Mouse (Mus musculus) right cerebral cortex, adult 18-20 months (tissue): ENCODE results near the gene 1810049J17Rik.
"Not testable (repeated sequence)": the region's sequence is repeated elsewhere in the genome, so short reads cannot be mapped to it uniquely, and the experiment has no call there.

ENCODE experiments used
- DNase-seq: peaks from one replicate; pipeline ENCODE4 v3.0.0; 2022; ENCODE audit warnings: mixed read lengths

The 1810049J17Rik gene

DNA sequence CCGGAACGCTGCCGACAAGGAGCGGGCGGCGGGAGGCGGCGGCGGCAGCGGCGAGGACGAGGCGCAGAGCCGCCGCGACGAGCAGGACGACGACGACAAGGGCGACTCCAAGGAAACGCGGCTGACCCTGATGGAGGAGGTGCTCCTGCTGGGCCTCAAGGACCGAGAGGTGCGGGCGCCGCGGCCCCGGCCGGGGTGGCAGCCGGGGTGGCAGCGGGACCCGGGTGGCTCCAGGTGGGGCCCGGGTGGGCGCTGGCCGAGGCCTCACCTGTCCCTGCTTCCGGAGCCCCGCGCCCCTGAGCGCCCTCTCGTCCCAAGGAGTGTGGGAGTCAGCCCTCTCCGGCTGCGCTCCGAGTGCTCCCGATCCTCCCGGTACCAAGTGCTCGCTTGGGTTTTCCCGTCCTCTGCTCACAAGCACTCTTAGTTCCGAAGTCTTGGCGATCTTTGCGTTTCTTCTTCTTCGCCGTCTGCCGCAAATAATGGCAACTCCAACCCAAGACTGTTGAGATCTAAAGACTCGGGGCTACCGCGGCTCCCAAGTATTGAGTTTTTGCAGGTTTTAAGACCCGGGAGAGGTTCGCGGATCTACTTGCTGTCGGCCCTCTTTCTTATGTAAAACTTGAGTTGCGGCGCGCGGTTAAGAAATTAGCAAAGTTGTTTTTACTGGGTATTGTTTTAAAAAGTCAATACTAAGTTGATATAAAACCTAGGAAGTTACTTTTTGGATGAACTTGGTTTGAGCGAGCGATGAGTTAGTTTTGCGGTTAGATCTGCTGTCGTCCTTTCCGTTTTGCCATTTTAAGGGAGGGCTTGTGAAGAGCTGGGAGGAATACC is at the start of gene 1810049J17Rik:
Gene 1810049J17Rik (minus strand): TSS at position 112 of the 834 bp plus-strand sequence.
- peak; percentile 47 for DNase-seq

DNA sequence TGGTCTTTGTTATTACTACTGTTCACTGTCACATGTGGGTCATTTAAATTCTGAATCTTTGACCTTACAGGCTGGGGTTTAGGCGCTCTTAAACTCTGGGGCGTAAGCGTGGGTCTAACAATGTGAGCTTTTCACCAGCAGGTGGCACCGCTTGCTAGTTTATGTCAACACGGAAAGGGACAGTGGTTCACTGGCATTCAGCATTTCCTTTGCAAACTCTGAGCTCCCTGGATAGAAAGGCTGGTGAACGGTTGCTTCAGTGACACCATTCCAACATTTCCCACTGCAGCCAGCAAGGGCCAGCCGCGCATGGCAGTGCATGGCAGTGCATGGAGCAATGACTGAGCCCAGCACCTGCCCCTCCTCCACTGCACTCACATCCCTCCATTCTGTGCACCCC is 49.5 kb upstream of the 1810049J17Rik start:
- DNase-seq: peak; percentile 79

DNA sequence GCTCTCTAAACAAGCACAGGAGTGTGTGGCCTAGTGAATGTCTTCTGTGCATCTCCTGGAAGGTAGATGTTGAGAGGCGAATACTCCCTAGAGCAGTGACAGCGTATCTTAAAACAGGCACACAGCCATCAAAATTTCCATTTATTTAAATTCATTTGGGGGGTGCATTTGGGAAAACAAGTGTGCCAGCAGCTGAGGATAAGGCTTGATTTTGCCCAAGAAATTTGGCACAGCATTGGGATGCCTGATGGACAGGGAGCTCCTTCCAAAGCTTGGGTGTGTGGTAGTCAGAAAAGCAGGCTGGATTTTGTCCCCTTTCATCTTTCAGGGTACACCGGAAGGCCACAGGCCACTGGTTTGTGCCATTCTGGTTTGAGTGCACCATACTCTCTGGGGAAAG is 48.4 kb upstream of the 1810049J17Rik start:
- no peak for DNase-seq

DNA sequence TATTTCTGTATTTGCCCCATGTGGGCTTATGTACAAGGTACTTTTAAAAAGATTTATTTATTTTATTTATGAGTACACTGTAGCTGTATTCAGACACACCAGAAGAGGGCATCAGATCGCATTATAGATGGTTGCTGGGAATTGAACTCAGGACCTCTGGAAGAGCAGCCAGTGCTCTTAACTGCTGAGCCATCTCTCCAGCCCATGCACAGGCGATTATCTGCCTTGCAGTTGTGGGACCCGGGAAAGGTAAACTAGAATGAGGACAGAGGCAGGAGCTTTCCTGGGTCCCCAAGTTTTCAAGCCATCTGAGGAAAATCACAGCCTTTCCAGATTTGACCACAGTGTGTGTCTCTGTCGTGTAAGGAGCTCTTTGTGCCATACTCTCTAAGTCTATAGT is 47.2 kb upstream of the 1810049J17Rik start:
- DNase-seq: no peak

DNA sequence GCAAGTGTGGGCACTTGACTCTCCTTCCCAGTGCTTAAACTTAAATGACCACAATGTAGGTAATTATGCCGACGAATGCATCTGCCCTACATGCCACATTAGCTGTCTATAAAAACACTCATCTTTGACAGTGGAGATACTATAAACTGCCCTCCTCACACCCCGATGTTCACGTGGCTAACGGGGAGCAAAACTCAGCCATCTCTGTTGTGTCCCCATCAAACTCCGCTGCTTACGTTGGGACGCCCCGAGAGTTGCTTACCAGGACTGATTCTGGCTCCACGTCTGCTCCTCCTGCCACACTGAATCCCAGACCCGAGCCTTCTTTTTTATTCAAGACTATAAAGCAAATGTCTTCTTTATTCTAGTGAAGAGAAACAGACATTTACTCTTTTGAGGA is 46.7 kb upstream of the 1810049J17Rik start:
- no peak for DNase-seq

DNA sequence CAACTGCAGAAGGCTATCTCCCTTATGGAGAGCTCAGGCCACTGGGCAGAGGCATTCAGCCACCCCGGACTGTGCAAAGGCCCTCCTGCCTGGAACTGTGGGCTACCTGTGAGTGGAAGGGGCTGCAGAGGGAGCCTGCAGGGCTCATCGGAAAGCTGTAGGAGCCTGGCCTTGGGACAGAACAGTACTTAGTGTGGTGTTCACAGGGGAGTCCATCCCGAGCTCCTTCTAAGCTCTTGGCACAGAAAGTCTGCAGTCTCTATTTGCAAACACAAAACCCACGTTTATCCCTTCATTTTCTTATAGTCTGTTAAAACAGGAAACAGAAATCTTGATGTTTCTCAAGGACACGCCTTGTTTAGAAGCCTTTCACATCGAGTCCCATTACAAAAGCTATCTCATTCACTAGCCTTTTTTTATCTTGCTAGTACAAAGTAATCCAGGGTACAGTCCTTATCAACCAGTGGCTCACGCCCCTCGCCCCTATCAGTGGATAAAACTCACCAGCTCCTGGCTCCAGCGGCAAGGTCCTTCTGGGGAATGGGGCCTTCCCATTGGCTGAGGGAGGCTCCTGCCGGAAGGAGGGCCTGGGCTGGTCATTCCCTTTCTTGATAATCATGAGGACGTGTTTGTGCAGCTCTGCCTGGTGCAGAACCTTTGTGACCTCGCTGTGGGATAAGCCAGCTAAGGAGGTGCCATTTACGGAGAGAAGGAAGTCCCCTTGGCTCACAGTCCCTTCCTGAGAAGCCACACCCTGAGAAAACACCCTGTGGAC is 45.8 kb upstream of the 1810049J17Rik start:
- no peak for DNase-seq

DNA sequence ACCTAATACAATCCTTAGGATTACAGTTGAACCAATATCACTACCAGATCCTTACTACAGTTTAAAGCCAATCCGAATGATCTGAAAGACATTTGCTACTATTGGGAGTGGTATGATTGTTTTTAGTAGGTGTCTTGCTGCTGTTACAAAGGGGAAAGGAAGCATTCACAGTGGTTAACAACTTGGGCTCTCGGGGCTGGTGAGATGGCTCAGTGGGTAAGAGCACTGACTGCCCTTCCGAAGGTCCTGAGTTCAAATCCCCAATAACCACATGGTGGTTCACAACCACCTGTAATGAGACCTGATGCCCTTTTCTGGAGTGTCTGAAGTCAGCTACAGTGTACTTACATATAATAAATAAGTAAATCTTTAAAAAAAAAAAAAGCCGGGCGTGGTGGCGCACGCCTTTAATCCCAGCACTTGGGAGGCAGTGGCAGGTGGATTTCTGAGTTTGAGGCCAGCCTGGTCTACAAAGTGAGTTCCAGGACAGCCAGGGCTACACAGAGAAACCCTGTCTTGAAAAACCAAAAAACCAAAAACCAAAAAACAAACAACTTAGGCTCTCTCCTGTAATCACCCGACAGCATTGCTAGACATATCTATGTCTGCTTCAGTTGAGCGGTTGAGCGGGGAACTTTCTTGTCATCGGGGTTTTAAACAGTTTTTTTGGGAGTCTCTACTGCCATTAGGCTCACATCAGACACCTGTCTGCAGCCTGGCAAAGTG is 45.0 kb upstream of the 1810049J17Rik start:
- DNase-seq: not testable (repeated sequence)

DNA sequence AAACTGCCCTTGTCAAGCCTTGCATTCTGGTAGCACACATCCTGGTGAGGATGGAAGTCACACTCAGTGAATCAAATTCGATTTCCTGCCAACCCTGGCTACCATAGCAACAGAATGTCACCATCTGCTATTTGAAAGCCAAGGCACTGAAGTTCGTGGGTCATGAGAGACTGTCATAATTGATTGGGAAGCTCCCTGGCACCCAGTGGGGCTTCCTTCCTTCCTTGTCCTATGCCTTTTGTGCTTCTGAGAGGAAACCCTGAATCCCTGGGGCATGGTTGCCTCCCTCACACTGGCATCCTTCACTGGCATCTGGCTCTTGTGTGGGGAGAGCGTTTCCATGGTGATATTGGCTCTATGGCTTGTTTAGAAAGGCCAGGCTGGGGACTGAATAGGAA is 44.4 kb upstream of the 1810049J17Rik start:
- peak; percentile 58 for DNase-seq

DNA sequence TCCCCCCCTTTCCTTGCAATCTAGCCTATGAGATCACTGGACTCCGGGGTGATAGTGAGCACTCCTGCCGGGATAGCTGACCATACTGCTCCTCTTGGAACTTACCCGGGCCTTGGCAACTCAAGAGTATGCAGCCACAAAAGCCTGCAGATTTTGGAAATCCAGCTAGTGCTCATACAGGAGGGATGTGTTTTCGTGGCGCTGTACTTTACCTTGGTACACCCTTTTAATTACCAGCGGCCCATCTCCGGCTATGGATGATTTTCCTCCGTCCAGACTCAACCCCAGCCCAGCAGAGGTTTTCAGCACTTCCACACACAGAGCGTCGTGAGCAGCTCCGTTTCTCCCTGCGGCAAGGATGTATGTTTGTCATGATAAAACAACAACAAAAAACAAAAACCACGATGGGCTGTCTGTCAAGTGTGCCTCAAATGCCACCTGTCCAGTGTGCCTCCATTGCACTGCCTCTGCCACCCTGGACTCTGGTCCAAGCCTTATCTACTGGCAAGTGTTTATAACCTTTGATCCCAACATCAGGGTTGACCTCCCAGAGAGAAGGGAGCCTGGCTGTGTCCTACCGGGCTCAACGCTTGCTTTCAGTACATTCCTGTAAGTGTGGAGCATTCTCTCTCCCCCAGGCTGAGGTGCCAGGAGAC is 43.8 kb upstream of the 1810049J17Rik start:
- DNase-seq: no peak

DNA sequence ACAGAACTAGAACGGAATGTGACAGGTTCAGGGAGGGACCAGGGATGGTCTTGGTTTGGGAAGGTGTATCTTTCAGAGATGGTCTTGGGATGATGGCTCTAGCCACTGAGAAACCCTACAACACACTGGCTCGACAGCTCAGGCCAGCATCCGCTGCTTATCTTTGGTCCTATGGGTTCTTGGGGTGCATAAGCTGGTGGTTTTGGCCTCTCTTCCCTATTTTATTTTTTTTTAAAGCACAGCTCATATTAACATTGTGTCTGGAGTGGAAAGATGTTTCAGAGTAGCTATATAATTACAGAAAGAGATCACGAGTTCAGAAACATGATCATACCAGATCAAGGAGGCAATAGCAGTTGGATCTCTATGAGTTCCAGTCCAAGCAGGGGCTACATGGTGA is 42.4 kb upstream of the 1810049J17Rik start:
- no peak for DNase-seq

DNA sequence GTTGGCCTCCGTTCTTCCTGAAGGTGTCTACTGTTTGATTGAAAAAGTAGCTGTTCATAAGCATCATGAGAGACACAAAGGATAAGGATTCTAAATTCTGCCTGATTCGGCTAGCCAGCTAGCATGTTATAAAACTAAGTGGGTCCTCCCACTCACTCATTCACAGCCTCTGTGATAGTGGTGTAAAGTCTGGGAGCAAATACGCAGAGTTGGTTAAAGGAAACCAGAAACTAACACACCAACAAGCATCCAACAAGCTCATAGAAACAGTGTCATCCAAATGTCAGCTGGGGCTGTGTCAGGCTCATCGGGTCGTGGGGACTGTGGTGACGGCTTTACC is 41.0 kb upstream of the 1810049J17Rik start:
- DNase-seq: peak; percentile 63

DNA sequence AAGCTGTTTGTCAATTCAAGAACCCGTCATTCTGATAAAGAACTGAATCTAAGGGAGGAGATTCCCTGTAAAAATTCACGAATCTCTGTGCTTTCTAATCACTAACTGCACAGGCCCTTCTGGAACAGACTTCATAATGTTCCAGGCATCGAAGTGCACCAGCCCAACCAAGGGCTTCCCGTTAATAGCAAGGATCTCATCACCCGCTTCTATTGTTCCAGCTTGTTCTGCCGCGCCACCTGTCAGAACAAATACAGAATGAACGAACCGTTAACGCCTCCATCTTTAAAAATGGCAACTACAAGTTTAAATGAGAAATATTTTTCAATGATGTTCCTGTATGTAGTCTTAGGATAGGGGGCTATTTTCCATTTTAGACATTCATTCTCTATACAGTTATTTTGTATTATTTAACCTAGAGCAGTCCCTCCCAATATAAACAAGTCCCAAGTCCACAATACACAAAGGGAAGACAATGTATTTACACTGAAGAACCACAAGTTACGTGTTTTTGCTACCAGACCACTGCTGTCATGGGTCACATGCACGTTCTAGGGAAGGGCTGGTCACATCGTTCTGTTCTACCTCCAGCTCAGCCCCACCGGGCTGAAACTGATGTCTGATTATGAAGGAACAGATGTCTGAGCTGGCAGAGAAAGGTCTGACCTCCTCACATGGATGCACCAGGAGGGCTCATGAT is 40.5 kb upstream of the 1810049J17Rik start:
- no peak for DNase-seq

DNA sequence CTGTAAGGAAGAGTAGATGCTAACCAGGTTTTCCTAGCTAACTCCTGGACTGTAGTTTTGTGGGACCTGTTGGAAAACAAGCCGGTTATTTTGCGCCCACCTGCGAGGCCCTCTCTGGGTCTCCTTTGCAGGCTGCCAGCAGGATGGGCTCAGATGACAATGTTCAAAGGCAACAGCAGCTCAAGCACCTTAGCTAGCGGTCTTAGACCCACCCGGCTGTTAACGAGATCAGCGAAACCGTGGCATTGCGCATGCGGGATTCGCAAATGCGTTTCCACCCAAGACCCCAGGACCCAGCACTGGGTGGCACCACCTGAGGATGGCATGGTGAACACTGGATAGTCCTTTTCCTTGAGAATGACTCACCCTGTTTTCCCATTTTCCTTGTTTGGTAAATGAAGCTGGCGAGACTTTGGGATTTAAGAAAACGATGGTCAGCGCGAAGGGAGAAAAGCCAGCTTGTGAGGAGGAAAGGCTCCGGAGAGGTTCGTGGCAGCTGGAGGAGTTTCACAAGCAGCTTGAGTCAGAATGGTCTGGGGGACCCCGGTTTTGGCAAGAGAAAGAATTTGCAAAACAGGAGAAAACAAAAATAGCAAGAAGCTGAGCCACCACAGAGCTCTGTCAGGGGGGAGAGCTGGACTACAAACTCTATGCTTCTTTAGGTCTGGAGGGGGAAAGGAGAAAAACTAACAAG is 39.0 kb upstream of the 1810049J17Rik start:
- DNase-seq: no peak

DNA sequence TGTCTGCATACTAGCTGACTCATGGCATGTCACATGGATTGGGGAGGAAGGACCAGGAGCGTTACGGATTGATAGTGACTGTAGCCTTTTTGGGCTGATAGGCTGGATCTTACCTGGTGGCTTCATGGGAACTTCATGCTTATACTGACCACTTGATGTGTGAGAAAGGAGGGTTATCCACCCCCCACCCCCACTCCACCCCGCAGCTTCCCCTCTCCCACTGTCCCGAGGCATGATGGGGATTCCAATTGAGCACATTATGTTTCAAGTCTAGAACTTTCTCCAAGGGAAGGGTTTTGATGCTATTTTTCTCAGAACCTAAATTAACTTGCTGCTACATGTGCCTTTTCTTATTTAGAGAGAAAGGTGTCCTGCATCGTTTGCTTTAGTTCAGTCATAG is 36.7 kb upstream of the 1810049J17Rik start:
- no peak for DNase-seq

DNA sequence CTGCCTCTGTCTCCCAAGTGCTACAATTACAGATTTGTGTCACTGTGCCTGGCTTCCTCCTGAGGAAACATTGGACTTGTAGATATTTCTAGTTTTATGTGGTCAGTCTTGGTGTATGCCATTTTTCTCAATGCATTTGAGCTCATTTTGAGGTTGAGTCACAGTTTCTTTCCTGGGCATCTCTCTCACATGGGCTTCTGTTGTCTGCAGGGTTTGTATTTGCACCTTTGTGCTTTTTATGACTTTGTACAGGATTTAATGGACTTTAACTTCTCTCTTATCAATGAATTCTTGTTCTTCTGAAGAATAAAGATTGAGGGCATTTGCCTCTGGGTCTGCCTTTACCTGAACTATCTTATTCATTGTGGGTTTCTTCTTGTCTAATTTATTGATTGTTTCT is 35.8 kb upstream of the 1810049J17Rik start:
- DNase-seq: no peak

DNA sequence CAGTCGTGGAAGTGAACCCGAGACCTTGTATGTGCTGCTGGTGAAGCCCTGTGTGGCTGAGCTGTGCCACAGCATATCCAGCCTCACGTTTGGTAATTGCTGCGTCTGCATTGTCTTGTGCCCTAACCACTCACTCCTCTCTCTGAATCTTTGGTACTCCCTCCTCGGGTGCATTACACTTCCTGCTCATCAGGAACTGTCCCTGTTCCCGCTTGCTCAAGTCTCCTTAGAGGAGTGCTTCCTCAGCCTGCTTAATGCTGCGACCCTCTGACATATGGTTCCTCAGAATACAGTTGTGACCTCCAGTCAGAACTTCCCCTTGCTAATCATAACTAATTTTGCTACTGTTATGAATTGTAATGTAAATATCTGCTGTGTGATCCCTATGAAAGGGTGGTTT is 34.2 kb upstream of the 1810049J17Rik start:
- DNase-seq: no peak

DNA sequence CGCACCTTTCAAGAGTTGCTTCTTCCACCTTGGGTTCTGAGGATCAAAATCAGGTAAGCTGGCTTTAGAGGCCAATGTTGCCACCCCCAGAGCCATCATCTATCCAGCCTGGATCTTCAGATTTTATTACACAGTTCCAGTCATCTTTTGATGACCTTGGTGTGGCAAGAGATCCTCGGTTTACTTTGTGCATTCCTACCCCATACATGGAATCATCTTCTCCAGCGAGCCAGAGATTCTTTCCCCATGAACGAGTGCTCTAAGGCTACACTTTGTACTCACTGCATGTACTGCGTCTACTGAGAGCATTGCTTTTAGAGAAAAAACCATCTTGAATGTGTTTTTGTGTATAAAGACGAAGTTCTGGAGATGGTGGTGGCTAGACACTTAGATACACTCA is 33.6 kb upstream of the 1810049J17Rik start:
- DNase-seq: no peak

DNA sequence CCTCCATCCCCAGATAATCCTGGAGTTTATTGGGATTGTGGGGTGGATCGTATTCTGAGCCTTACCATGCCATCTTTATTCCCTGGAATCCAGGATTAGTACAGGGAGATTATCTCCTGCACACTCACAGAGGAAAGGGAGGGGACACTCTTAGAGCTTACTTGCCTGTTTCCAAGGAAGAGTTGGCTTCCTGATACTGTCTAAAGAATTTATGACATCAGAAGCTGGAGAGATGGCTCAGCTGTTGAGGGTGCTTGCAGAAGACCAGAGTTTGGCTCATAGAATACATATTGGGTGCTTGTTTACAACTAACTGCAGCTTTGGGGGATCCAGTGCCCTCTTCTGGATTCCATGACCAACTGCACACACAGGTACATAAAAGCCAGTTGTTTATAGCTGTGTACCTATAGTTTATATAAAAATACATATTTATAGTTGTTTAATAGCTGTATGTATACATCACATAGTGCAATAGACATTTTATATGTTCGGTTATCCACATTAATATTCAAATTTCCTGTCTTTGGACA is 32.6 kb upstream of the 1810049J17Rik start:
- no peak for DNase-seq

DNA sequence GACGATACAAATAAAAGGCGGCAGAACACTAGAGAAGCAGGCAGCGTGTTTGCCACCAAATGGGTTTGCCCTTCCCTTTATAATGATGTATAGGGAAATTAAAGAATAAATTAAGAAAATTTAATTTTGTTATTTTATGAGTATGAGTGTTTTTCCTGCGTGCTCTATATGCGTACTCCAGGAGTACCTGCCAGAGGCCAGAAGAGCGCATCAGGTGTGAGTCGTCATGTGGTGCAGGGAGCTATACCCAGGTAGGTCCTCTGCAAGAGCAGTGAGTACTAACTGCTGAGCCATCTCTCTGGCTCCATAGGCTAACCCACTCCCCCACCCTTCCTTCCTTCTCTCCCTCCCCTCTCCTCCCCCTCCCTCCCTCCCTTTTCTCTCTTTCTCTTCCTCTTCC is 29.8 kb upstream of the 1810049J17Rik start:
- DNase-seq: no peak

DNA sequence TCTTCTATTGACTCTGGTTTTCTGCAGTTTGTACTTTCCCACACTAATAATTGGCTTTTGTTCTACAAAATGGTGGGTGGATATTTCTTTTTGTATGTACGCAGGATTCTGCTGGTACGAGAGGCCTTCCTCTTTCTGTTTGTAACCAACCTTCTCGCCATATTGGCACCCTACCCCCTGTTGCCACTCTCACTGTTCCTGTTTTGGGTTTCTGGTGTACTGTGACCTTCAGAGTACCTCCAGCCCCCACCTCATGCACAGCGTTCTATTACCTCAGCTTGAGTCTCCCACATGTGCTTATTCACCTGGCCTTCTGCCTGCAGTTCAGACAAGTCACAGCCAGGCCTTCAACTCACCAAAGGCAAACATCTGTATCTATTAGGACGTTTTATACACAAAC is 28.1 kb upstream of the 1810049J17Rik start:
- DNase-seq: no peak

DNA sequence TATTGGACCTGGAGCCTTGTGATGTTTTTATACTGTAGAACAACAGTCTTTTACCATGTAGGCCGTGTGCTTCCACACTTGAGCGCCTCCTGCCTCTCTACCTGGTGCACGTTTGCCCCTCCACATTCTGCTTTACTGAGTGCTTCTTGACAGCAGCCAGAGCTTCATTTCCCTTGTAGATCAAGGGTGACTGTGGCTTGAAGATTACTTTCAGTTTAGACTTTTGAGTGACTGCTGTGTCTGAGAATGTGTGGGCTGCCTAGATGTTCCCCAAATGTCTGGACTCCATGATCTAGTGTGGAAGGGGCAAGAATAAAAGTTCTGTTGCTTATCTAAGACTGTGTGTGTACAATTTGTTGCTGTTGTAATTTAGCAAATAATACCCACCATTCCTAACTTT is 27.3 kb upstream of the 1810049J17Rik start:
- DNase-seq: no peak

DNA sequence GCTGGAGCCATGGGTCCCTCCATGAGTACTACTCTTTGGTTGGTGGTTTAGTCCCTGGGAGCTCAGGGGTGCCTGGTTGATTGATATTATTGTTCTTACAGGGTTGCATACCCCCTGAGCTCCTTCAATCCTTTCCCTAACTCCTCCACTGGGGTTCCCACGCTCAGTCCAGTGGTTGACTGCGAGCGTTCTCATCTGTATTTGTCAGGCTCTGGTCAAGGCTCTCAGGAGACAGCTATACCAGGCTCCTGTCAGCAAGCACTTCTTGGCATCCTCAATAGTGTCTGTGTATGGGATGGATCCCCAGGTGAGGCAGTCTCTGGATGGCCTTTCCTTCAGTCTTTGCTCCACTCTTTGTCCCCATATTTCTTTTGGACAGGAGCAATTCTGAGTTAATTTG is 25.2 kb upstream of the 1810049J17Rik start:
- DNase-seq: no peak
